Mouse (Mus musculus) forelimb bud, embryonic 11.5 days (tissue): ENCODE data around the gene Rftn2.

Experiments used
- DNase-seq: peaks from one replicate; pipeline ENCODE4 v3.0.0-alpha.2; 2012; ENCODE audit warnings: low read depth, low spot score

Rftn2 gene

GRCm38 (mm10) chr1:55173720-55174557 lies 52.6 kb downstream of the Rftn2 start:
- no peak for DNase-seq

DNA sequence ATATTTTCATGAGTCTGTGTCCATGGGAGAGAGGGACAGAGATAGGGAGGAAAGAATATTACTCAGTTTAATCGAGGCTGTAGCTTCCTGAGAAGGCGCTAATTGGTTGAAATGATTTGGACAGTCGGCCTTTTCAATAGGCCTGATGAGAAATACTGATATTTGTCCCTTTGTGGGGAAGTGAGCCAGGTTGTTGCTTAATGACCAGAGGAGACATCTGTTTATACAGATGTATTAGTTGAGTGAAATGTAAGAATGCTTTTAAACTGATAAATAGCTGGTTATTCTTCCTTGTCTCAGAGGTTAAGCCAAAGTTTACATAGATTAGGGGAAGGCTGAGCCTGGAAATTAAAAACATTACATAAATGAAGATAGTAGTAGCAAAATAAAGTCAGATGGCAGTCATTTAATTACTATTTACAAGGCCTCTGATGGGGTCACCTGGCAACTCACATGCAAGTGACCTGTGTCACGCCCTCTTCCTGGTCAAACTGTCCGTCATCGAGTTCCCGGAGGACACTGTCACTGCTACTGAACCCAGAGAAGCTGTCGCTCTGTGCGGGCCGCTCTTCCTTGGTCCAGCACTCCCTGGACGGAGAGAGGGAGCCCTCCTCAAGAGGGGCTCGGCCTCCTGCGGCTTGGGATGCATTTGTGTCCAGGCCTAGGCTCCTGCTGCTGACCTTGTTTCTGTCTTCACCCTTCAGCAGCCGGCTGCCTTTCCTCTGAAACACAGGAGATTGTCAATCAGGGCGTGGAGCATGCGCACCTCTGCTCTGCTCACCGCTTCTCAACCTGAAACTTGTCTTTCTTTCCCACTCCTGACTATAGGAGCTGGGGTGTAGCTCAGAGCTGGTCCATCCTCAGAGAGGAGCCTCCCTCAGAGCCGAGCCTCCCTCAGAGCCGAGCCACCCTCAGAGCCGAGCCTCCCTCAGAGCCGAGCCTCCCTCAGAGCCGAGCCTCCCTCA lies 54.9 kb downstream of the Rftn2 start:
- no peak for DNase-seq

DNA sequence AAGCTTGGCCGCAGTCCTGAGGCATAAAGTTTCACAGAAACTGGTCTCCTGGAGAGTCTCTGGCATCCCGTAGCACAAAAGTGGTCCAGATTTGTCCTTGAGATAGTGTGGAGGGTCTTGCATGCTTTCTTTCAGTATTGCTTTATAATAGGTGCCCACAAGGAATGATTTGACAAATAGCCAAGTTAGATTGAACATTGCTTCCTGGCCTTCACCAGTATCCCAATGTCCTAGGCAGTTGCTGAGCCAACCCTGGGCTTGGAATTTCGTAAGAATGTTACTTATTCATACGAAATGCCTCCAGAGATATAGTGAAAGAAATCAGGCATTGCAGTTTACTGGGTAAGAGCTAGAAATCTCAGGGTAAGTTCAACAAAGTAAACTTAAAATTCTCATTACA lies 58.0 kb downstream of the Rftn2 start:
- DNase-seq: no peak

DNA sequence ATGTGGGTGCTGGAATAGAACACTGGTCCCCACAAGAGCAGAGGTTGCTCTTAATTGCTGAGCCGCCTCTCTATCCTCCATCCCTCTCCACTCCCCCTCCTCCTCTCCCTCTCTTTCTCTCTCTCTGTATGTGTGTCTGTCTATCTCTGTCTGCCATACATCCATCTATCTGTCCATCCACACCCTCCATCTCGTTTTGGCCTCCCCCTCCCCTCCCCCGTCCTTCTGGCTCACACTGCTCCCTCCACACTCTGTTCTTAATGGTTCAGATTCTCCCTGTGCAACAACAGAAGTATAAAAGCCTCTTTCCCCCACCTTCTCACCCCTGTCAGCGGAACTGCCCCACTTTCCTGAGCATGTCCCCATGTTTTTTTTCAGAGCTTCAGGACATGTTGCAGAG lies 59.0 kb downstream of the Rftn2 start:
- no peak for DNase-seq

- no peak for DNase-seq
Observed at GRCm38 (mm10) chr1:55164005-55164404, 62.6 kb downstream of the Rftn2 start.

DNA sequence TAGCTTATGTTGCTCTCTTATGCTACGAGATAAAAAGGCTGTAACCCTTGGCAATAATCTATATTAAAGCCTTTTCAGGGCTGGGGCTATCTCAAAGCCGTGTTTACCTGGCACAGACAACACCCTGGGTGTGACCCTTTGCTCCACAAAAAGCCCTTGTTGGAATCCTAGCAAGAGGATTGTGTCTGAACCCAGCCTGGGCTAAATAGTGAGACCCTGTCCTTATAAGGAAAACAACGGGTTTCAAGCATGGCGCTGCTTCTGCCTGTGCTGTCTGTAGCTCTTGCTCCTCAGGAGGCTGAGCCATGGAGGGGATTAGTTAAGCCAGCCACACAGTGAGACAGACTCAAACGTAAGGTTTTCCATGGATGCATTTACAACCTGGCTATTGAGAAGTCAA lies 63.8 kb downstream of the Rftn2 start:
- DNase-seq: no peak

DNA sequence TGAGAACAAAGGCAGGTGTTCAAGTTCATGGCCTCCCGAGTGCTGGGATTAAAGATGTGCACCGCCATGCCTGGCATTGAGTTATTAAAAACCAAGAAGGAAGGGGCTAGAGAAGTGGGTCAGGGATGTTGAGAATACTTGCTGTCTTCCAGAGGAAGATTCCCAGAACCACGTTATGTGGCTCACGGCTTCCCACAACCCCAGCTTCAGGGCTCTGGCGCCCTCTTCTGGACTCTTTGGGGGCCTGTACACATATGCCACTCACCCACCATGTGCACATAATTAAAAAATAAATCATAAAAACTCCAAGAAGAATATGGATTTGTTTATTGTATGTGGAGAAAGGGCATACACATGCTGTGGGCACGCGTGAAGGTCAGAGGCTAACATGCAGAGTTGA lies 64.7 kb downstream of the Rftn2 start:
- DNase-seq: no peak

DNA sequence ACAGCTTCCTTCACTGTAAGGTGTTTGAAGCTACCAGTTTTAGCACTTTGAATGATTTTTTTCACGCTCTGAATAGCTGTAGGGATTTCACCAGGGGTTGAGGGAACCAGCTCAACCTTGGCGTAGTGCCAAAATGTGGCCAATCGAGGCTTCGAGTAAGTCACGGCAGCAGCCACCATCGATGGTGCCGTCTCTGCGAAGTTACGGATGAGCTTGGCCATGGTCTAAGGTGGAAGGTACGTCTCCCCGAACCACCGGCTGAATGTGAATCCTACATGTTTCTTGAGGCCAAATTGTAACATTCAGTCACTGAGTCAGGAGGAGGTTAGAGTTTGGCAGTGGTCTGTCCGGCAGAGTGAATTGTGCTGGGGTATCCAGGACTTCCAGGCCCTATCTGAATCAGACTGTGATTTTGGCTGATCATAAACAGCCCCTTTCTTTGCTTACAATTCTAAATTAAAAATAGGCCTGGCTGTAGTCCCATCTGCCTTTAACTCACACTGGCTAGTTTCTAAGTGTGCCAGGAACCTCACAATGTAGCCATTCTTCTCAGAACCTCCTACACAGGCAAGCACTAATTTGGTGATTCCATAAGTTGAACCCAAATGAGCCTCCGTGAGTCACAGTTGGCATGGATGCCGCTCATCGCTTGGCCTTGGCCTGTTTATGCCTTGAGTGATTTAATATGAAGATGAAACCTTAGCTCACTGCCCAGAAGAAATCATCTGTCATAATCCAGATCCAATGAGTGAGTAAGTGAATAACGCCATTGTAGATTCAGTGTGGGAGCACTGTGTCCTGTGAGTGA lies 65.5 kb downstream of the Rftn2 start:
- DNase-seq: no peak

DNA sequence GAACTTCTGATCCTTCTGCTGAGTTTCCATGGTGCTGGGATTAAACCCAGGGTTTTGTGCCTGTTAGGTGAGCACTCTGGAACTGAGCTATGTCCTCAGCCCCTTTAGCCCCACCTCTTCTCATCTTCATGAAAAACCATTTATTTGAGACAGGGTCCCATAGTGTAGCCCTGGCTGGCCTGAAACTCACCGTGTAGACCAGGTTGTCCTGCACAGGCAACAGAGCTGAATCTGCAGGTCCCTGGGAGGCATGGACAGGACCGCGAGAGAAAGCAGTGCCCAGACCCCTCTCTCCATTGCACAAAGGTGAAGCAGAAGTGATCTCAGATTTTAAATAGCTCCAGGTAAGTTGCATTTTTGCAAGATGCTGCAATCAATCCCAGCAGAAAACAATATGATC lies 66.4 kb downstream of the Rftn2 start:
- no peak for DNase-seq

DNA sequence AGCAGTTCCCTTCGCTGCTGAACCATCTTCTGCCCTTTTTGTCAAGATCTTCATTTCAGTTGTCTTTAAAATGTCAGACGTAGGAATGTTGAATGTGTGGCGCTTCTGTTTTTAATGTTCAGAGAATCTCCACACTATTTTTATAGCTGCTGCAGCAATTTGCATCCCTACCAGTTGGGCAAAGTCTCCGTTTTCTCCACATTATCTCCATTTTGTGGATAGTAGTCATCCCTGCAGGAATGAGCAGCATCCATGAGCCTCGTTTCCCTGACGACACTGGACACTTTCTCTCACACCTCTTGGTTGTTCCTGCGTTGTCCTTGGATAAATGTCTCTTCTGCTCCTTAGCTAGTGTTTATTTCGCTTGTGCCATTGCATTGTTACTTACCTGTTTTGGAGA lies 67.8 kb downstream of the Rftn2 start:
- no peak for DNase-seq

- no peak for DNase-seq
Observed at GRCm38 (mm10) chr1:55158211-55158610, 68.4 kb downstream of the Rftn2 start.

DNA sequence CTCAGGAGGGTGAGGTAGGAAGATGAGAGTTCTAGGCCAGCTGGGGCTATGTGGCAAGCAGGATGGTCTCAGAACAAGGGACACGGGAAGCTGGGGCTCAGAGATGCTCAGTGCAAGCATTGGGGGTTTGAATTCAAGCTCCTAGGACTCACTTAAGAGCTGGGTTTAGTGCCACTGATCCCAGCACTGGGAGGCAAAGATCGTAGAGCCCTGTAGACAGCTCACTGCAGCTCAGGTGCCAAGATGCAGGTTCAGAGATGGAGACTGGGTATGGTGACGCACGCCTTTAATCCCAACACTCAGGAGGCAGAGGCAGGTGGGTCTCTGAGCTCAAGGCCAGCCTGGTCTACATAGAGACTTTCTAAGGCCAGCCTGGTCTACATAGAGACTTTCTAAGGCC lies 69.3 kb downstream of the Rftn2 start:
- DNase-seq: no peak

DNA sequence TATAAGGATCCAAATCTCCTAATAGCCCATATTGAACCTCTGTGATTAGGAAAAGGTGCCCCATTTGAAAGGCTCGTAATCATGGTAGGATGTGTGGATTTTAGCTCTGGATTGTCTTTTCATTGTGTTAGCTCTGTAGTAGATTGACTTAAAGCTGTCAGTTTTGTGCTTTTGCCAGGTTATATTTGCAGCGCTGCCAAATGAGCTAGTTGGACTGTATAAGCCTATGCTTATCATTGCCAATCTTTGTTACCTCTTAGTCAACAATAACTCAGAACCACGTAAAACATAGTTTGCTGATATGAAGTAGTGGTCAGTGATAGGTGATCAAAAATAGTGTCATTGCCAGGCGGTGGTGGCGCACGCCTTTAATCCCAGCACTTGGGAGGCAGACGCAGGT lies 81.0 kb downstream of the Rftn2 start:
- DNase-seq: no peak

GRCm38 (mm10) chr1:55144338-55144737 lies 82.2 kb downstream of the Rftn2 start:
- no peak for DNase-seq

- no peak for DNase-seq
Observed at GRCm38 (mm10) chr1:55135846-55136245, 90.7 kb downstream of the Rftn2 start.

GRCm38 (mm10) chr1:55134301-55134700 lies 92.3 kb downstream of the Rftn2 start:
- no peak for DNase-seq

DNA sequence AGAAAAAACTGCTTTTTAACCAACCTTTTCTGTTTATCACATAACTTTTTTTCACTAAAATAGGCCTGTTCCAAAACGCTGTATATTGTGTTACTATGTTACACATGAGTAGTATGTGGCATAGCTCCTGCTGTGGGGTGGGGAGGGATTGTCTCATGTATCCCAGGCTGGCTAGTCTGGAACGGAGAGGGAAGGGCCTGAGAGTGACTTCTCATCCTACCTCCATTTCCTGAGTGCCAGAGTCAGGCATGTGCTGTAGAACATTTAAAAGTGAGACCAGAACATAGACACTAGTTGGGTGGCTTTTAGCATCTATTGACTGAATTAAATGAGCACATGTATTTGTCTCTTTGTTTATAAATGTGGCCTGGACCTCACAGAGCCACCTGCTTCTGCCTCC lies 93.4 kb downstream of the Rftn2 start:
- no peak for DNase-seq

DNA sequence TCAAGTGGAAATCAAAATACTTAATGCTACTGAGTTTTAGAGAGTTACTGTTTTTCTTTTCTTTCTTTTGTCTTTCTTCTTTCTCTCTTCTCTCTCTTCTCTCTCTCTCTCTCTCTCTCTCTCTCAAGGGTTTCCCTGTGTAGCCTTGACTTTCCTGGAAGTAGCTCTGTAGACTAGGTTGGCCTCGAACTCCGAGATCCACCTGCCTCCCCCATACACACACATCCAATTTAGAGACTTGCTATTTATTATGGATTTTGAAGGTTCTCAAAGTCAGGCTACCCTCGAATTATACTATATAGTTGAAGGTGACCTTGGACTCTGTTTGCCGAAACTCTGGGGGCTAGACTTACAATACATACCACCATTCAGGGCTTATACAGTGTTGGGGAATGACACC lies 94.3 kb downstream of the Rftn2 start:
- no peak for DNase-seq

DNA sequence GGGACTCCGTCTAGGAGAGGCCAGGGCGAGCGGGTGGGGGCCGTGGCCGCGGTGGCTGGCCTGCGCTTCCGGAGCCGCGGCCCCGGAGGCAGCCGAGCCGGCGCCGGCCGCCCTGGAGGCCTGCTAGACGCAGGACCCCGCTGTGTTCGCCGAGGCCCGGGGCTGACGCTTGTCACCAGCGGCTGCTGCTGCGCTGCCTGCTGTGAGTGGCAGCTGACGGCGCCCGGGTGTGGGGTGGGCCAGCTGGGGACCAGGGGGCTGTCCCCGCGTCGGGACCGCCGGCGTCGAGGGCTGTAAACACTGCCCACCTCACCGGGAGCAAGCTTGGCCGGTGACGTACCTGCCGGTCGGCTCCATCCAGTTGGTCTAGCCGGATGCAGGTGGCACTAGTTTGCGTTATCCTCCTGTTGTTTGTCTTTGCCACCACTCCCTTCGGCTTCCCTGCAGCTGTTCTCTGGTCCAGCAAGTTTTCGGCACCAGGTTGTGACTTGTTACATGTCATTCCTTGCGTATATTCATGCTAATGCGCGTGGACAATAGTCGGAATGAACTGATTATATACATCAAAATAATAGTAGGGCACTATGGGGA lies 95.1 kb downstream of the Rftn2 start:
- DNase-seq: peak; percentile 46

- DNase-seq: peak; percentile 90
Observed at GRCm38 (mm10) chr1:55130943-55131401, 95.6 kb downstream of the Rftn2 start, which contains the start of gene Mob4. TSS of gene Mob4 (plus strand) at chr1:55131231.
